Mouse (Mus musculus) spleen, adult 2 months (tissue): ENCODE results near the gene Vav2. TPM values are rescaled to one million over a fixed set of nuclear protein-coding genes. Genes with fewer than 3 reads are reported as not detected.

Source experiments
- DNase-seq, 2 experiments: peaks; one replicate each; pipeline versions ENCODE4 v3.0.0 to v3.0.0-alpha.2; 2012 to 2021; ENCODE audit warnings: low spot score in 2 of 2, low read depth in 1 of 2
- H3K27ac ChIP-seq: fragments of 200-500 bp; 2 replicates; pipeline ENCODE4 v1.5.1; 2012; ENCODE audit warnings: low read length, inconsistent platforms; ENCODE audit not compliant: insufficient read depth
- H3K27me3 ChIP-seq: fragments of 200-500 bp; 2 replicates; pipeline ENCODE4 v1.6.1; 2012; ENCODE audit warnings: mild to moderate bottlenecking, moderate library complexity, low read length, inconsistent platforms; ENCODE audit not compliant: control insufficient read depth, insufficient read depth
- H3K36me3 ChIP-seq: fragments of 200-500 bp; 2 replicates; pipeline ENCODE4 v1.6.1; 2012; ENCODE audit warnings: mild to moderate bottlenecking, low read length, inconsistent platforms; ENCODE audit not compliant: control insufficient read depth, insufficient read depth
- H3K4me1 ChIP-seq: fragments of 200-500 bp; 2 replicates; pipeline ENCODE4 v1.6.1; 2011; ENCODE audit warnings: inconsistent platforms; ENCODE audit not compliant: control insufficient read depth, insufficient read depth, insufficient read length
- H3K4me3 ChIP-seq: fragments of 200-500 bp; 2 replicates; pipeline ENCODE4 v1.5.1; 2011; ENCODE audit warnings: mild to moderate bottlenecking, inconsistent platforms; ENCODE audit not compliant: insufficient read depth, insufficient read length; ENCODE audit errors: extremely low read depth
- CTCF ChIP-seq: fragments of 200-500 bp; IDR thresholded peaks from 2 replicates; pipeline ENCODE4 v1.5.1; 2011; ENCODE audit warnings: mild to moderate bottlenecking, inconsistent platforms; ENCODE audit not compliant: insufficient read depth, insufficient read length, insufficient replicate concordance; ENCODE audit errors: extremely low read depth
- POLR2A ChIP-seq: fragments of 200-500 bp; IDR thresholded peaks from 2 replicates; pipeline ENCODE4 v1.6.1; 2011; ENCODE audit warnings: low read depth, low read length, inconsistent platforms
- WGBS: fragments of 180-500 bp; shearing (Covaris S2); methylation state at CpG from one replicate; pipeline ENCODE4 v1.1.7; 2018; 5-methylcytosine and 5-hydroxymethylcytosine counted together
- polyA plus RNA-seq: library from polyadenylated mRNA; depleted of rRNA; stranded (reverse); fragments of >200 nt; gene quantifications from 2 replicates; pipeline ENCODE4 v1.2.3, GENCODE M21; 2012

The Vav2 gene
- polyA plus RNA-seq, 1 experiment: 53.8 TPM

- Histone ChIP-seq H3K4me3 (no peak overlapping the region), H3K27ac (no peak overlapping the region), H3K4me1 (peaks cover 3% of the 10 kb centered on the region; the same call in 1 of the 2 replicates), H3K27me3 (no peaks in the 10 kb centered on the region), H3K36me3 (peaks cover 8% of the 10 kb centered on the region)
- DNase-seq: no peak
- 82% methylated on average over 14 of the region's 14 CpGs for WGBS
- TF ChIP-seq POLR2A (no peak), CTCF (no peak)
Measured at GRCm38 (mm10) chr2:27389272-27390162, 37.3 kb downstream of the Vav2 start.

- Histone ChIP-seq H3K27ac (no peak overlapping the region), H3K27me3 (no peaks in the 10 kb centered on the region), H3K4me1 (no peaks in the 10 kb centered on the region; the same call in 1 of the 2 replicates), H3K36me3 (peaks cover 8% of the 10 kb centered on the region), H3K4me3 (no peak overlapping the region)
- 94% methylated on average over 1 of the region's 1 CpGs for WGBS
- DNase-seq: no peak
- TF ChIP-seq POLR2A (no peak), CTCF (no peak)
Measured at GRCm38 (mm10) chr2:27387209-27387608, 39.6 kb downstream of the Vav2 start.

GRCm38 (mm10) chr2:27381698-27382097, 45.1 kb downstream of the Vav2 start:
- Histone ChIP-seq H3K4me3 (no peak overlapping the region), H3K36me3 (peaks cover 7% of the 10 kb centered on the region), H3K27me3 (no peaks in the 10 kb centered on the region), H3K27ac (peak overlapping the region; percentile 38; the same call in 1 of the 2 replicates), H3K4me1 (peaks cover 10% of the 10 kb centered on the region; the same call in 1 of the 2 replicates)
- DNase-seq: no peak
- TF ChIP-seq POLR2A: no peak
- TF ChIP-seq CTCF: no peak
- WGBS: 84% methylated on average over 4 of the region's 4 CpGs

- 78% methylated on average over 3 of the region's 3 CpGs for WGBS
- Histone ChIP-seq H3K4me1 (peaks cover 13% of the 10 kb centered on the region; the same call in 1 of the 2 replicates), H3K4me3 (no peak overlapping the region), H3K36me3 (peaks cover 5% of the 10 kb centered on the region), H3K27ac (peak overlapping the region; percentile 38; the same call in 1 of the 2 replicates), H3K27me3 (no peaks in the 10 kb centered on the region)
- TF ChIP-seq POLR2A (no peak), CTCF (no peak)
- no peak for DNase-seq
Measured at GRCm38 (mm10) chr2:27381254-27381653, 45.6 kb downstream of the Vav2 start.

- H3K4me3 ChIP-seq: no peak overlapping the region
- no peak overlapping the region for H3K27ac ChIP-seq
- no peaks in the 10 kb centered on the region for H3K36me3 ChIP-seq
- DNase-seq: no peak
- no peaks in the 10 kb centered on the region for H3K27me3 ChIP-seq
- peaks cover 18% of the 10 kb centered on the region; the same call in 1 of the 2 replicates for H3K4me1 ChIP-seq
- WGBS: 64% methylated on average over 4 of the region's 4 CpGs
- TF ChIP-seq CTCF (no peak), POLR2A (no peak)
Measured at GRCm38 (mm10) chr2:27377876-27378275, 49.0 kb downstream of the Vav2 start.

GRCm38 (mm10) chr2:27377164-27377563, 49.7 kb downstream of the Vav2 start:
- H3K36me3 ChIP-seq: no peaks in the 10 kb centered on the region
- no peak overlapping the region for H3K4me3 ChIP-seq
- TF ChIP-seq POLR2A (no peak), CTCF (no peak)
- H3K27ac ChIP-seq: no peak overlapping the region
- DNase-seq: no peak
- peaks cover 18% of the 10 kb centered on the region; the same call in 1 of the 2 replicates for H3K4me1 ChIP-seq
- H3K27me3 ChIP-seq: no peaks in the 10 kb centered on the region
- WGBS: 91% methylated on average over 8 of the region's 8 CpGs

- H3K36me3 ChIP-seq: no peaks in the 10 kb centered on the region
- no peak overlapping the region for H3K27ac ChIP-seq
- TF ChIP-seq CTCF: no peak
- TF ChIP-seq POLR2A: no peak
- WGBS: 62% methylated on average over 3 of the region's 3 CpGs
- DNase-seq: no peak
- peaks cover 12% of the 10 kb centered on the region; the same call in 1 of the 2 replicates for H3K4me1 ChIP-seq
- no peaks in the 10 kb centered on the region for H3K27me3 ChIP-seq
- no peak overlapping the region for H3K4me3 ChIP-seq
Measured at GRCm38 (mm10) chr2:27375141-27375540, 51.7 kb downstream of the Vav2 start.
